ENCODE assay signal across 18 mouse cellular contexts in the genomic region with DNA sequence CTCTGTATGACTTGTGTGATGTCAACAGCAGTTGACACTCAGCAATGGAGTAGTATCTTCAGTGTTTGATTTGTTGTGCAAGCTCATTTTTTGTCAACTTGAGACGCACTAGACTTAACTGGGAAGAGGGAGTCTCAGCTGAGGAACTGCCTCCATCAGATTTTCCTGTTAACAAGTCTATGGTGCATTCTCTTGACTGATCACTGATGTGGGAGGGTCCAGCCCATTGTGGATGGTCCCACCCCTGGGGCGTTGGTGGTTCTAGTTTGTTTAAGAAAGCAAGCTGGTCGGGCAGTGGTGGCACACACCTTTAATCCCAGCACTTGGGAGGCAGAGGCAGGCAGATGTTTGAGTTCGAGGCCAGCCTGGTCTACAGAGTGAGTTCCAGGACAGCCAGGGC. TPM values are rescaled to one million over a fixed set of nuclear protein-coding genes. Genes with fewer than 3 reads are reported as not detected.
DNase-seq lines count a peak whose midpoint lies in the region.
"Had no signal": no experiment of that assay in that cellular context is flagged by ENCODE, and none has a peak within 500 bp of the region (broad histone marks: within the 10 kb centered on the region; RNA-seq: fewer than 3 reads in every experiment).

No protein-coding gene starts in this region.

- DNase-seq in heart, adult 11 months, result peak; percentile 35
- DNase-seq in heart, postnatal 4 days, result no peak
- DNase-seq in ES-CJ7 (ENCODE audit: low read depth, low spot score) (peak; percentile 58), ZHBTc4 (ENCODE audit: low read depth, low spot score) (peak; percentile 82)
- DNase-seq in kidney, postnatal 10 days, result no peak
- no peak for DNase-seq in yolk sac, embryonic 10.5 days (ENCODE audit: low spot score)
- DNase-seq: adrenal gland, adult 2 months; adrenal gland, adult 8-10 months; adrenal gland, postnatal 10 days; adrenal gland, postnatal 14 days; adrenal gland, postnatal 25 days; adrenal gland, postnatal 36 days; B cell, adult 2 months; cerebellum, adult 11 months; cerebellum, adult 11-12 months; cerebellum, adult 18-20 months; cerebellum, adult 2 months; cerebellum, adult 8-10 months had no signal

RNA-seq across cellular contexts. Expression of gene Smarcd3, which starts 25.0 kb away (rescaled TPM):
- total RNA-seq in heart, postnatal 4 days (2021), result 10 to 100 TPM; 89.7 to 96.9 TPM

RNA-seq across cellular contexts. Expression of gene Nub1, which starts 36.1 kb away (rescaled TPM):
- total RNA-seq in heart, postnatal 4 days (2021), result 10 to 100 TPM; 24.5 to 24.6 TPM

Comparison
In these comparisons a context has a peak if more than half of its experiments do, and no peak if none do; other contexts are left out.
1. DNase-seq: peak in heart, adult 11 months (single experiment), ES-CJ7 (single experiment) and ZHBTc4 (single experiment); none in heart, postnatal 4 days (single experiment), kidney, postnatal 10 days (single experiment) and yolk sac, embryonic 10.5 days (single experiment).